Mouse (Mus musculus): ENCODE data around the gene Trim46. TPM values are rescaled to one million over a fixed set of nuclear protein-coding genes. Genes with fewer than 3 reads are reported as not detected.
A peak's percentile ranks its signal among the peaks of the same experiment; 100 is the strongest.

Trim46 gene
- polyA plus RNA-seq, 1 experiment from 2014 or later = 4.9 TPM

GRCm38 (mm10) chr3:89266439-89266893, 20.4 kb upstream of the Trim46 start:
- Histone ChIP-seq H3K4me2 (replicated peaks; ENCODE audit: low read depth, low read length) (peak overlapping the region; percentile 93), H3K9ac (replicated peaks; ENCODE audit: low read depth, low read length) (peak overlapping the region; percentile 93), H3K9me3 (ENCODE audit: control insufficient read depth, low read depth, low read length) (no peaks in the 10 kb centered on the region), H3K4me1 (ENCODE audit: control insufficient read depth, insufficient read depth, low read length) (peaks cover 34% of the 10 kb centered on the region), H3K27me3 (ENCODE audit: control insufficient read depth, insufficient read depth, low read length) (no peaks in the 10 kb centered on the region), H3K4me3 (ENCODE audit: low read depth, low read length) (peak overlapping the region; percentile 77), H3K36me3 (ENCODE audit: control insufficient read depth, insufficient read depth, low read length) (no peaks in the 10 kb centered on the region; the same call in 1 of the 2 replicates), H3K27ac (ENCODE audit: low read length) (peak overlapping the region; percentile 40; the same call in 1 of the 2 replicates)
- ATAC-seq (ENCODE audit: insufficient number of reproducible peaks, insufficient read depth, low FRiP score, low read depth) = peak; percentile 83
- under 1% methylated on average over 20 of the region's 20 CpGs for WGBS

- ATAC-seq (ENCODE audit: insufficient number of reproducible peaks, insufficient read depth, low FRiP score, low read depth) = no peak
- Histone ChIP-seq H3K27me3 (ENCODE audit: control insufficient read depth, insufficient read depth, low read length) (no peaks in the 10 kb centered on the region), H3K36me3 (ENCODE audit: control insufficient read depth, insufficient read depth, low read length) (no peaks in the 10 kb centered on the region), H3K4me3 (ENCODE audit: low read depth, low read length) (no peak overlapping the region), H3K9ac (replicated peaks; ENCODE audit: low read depth, low read length) (no peak overlapping the region), H3K9me3 (ENCODE audit: control insufficient read depth, low read depth, low read length) (no peaks in the 10 kb centered on the region), H3K4me2 (replicated peaks; ENCODE audit: low read depth, low read length) (no peak overlapping the region), H3K4me1 (ENCODE audit: control insufficient read depth, insufficient read depth, low read length) (peaks cover 9% of the 10 kb centered on the region; the same call in 1 of the 2 replicates), H3K27ac (ENCODE audit: low read length) (no peak overlapping the region)
- whole genome bisulfite sequencing = 65% methylated on average over 10 of the region's 10 CpGs
Measured at GRCm38 (mm10) chr3:89262417-89262816, 16.3 kb upstream of the Trim46 start.

- Histone ChIP-seq H3K4me2 (replicated peaks; ENCODE audit: low read depth, low read length) (no peak overlapping the region), H3K4me1 (ENCODE audit: control insufficient read depth, insufficient read depth, low read length) (no peaks in the 10 kb centered on the region), H3K4me3 (ENCODE audit: low read depth, low read length) (no peak overlapping the region), H3K27ac (ENCODE audit: low read length) (no peak overlapping the region), H3K9me3 (ENCODE audit: control insufficient read depth, low read depth, low read length) (no peaks in the 10 kb centered on the region), H3K36me3 (ENCODE audit: control insufficient read depth, insufficient read depth, low read length) (no peaks in the 10 kb centered on the region), H3K9ac (replicated peaks; ENCODE audit: low read depth, low read length) (no peak overlapping the region), H3K27me3 (ENCODE audit: control insufficient read depth, insufficient read depth, low read length) (no peaks in the 10 kb centered on the region)
- 44% methylated on average over 3 of the region's 3 CpGs for WGBS
- ATAC-seq (ENCODE audit: insufficient number of reproducible peaks, insufficient read depth, low FRiP score, low read depth) = no peak
Measured at GRCm38 (mm10) chr3:89260211-89260610, 14.1 kb upstream of the Trim46 start.

GRCm38 (mm10) chr3:89259076-89259475, 13.0 kb upstream of the Trim46 start, which contains the start of gene Dpm3:
Dpm3 (plus strand) TSS chr3:89259358.
- H3K9ac ChIP-seq (replicated peaks; ENCODE audit: low read depth, low read length) = no peak within 1 kb of the TSS
- whole genome bisulfite sequencing = 49% methylated on average over 7 of the region's 7 CpGs
- H3K27ac ChIP-seq (ENCODE audit: low read length) = no peak within 1 kb of the TSS
- H3K9me3 ChIP-seq (ENCODE audit: control insufficient read depth, low read depth, low read length) = no peaks in the 10 kb centered on the region
- H3K4me1 ChIP-seq (ENCODE audit: control insufficient read depth, insufficient read depth, low read length) = no peaks in the 10 kb centered on the region
- no peak within 1 kb of the TSS for H3K4me3 ChIP-seq (ENCODE audit: low read depth, low read length)
- H3K4me2 ChIP-seq (replicated peaks; ENCODE audit: low read depth, low read length) = no peak within 1 kb of the TSS
- no peaks in the 10 kb centered on the region for H3K27me3 ChIP-seq (ENCODE audit: control insufficient read depth, insufficient read depth, low read length)
- H3K36me3 ChIP-seq (ENCODE audit: control insufficient read depth, insufficient read depth, low read length) = no peaks in the 10 kb centered on the region
- no peak for ATAC-seq (ENCODE audit: insufficient number of reproducible peaks, insufficient read depth, low FRiP score, low read depth)

GRCm38 (mm10) chr3:89256177-89256576, 10.1 kb upstream of the Trim46 start:
- ATAC-seq (ENCODE audit: insufficient number of reproducible peaks, insufficient read depth, low FRiP score, low read depth) = no peak
- WGBS = 82% methylated on average over 5 of the region's 5 CpGs
- Histone ChIP-seq H3K4me3 (ENCODE audit: low read depth, low read length) (no peak overlapping the region), H3K9ac (replicated peaks; ENCODE audit: low read depth, low read length) (no peak overlapping the region), H3K27ac (ENCODE audit: low read length) (no peak overlapping the region), H3K4me2 (replicated peaks; ENCODE audit: low read depth, low read length) (no peak overlapping the region), H3K27me3 (ENCODE audit: control insufficient read depth, insufficient read depth, low read length) (no peaks in the 10 kb centered on the region), H3K9me3 (ENCODE audit: control insufficient read depth, low read depth, low read length) (no peaks in the 10 kb centered on the region), H3K4me1 (ENCODE audit: control insufficient read depth, insufficient read depth, low read length) (peaks cover 9% of the 10 kb centered on the region; the same call in 1 of the 2 replicates), H3K36me3 (ENCODE audit: control insufficient read depth, insufficient read depth, low read length) (no peaks in the 10 kb centered on the region)

- Histone ChIP-seq H3K27me3 (ENCODE audit: control insufficient read depth, insufficient read depth, low read length) (no peaks in the 10 kb centered on the region), H3K4me1 (ENCODE audit: control insufficient read depth, insufficient read depth, low read length) (peaks cover 10% of the 10 kb centered on the region; the same call in 1 of the 2 replicates), H3K4me3 (ENCODE audit: low read depth, low read length) (no peak overlapping the region), H3K36me3 (ENCODE audit: control insufficient read depth, insufficient read depth, low read length) (no peaks in the 10 kb centered on the region), H3K4me2 (replicated peaks; ENCODE audit: low read depth, low read length) (no peak overlapping the region), H3K9ac (replicated peaks; ENCODE audit: low read depth, low read length) (no peak overlapping the region), H3K27ac (ENCODE audit: low read length) (no peak overlapping the region), H3K9me3 (ENCODE audit: control insufficient read depth, low read depth, low read length) (no peaks in the 10 kb centered on the region)
- 85% methylated on average over 5 of the region's 5 CpGs for WGBS
- ATAC-seq (ENCODE audit: insufficient number of reproducible peaks, insufficient read depth, low FRiP score, low read depth) = no peak
Measured at GRCm38 (mm10) chr3:89254994-89255393, 8.9 kb upstream of the Trim46 start.

GRCm38 (mm10) chr3:89251365-89251895, 5.3 kb upstream of the Trim46 start:
- no peaks in the 10 kb centered on the region for H3K27me3 ChIP-seq (ENCODE audit: control insufficient read depth, insufficient read depth, low read length)
- no peak for ATAC-seq (ENCODE audit: insufficient number of reproducible peaks, insufficient read depth, low FRiP score, low read depth)
- H3K27ac ChIP-seq (ENCODE audit: low read length) = 0 out of 2 replicates have a peak overlapping the region, but pooled peaks have one; percentile 0
- 0 out of 2 replicates have a peak overlapping the region, but pooled peaks have one; percentile 8 for H3K4me2 ChIP-seq (replicated peaks; ENCODE audit: low read depth, low read length)
- peaks cover 5% of the 10 kb centered on the region; the same call in 1 of the 2 replicates for H3K36me3 ChIP-seq (ENCODE audit: control insufficient read depth, insufficient read depth, low read length)
- no peak overlapping the region for H3K4me3 ChIP-seq (ENCODE audit: low read depth, low read length)
- H3K4me1 ChIP-seq (ENCODE audit: control insufficient read depth, insufficient read depth, low read length) = peaks cover 10% of the 10 kb centered on the region; the same call in 1 of the 2 replicates
- WGBS = 7% methylated on average over 17 of the region's 17 CpGs
- H3K9me3 ChIP-seq (ENCODE audit: control insufficient read depth, low read depth, low read length) = no peaks in the 10 kb centered on the region
- no peak overlapping the region for H3K9ac ChIP-seq (replicated peaks; ENCODE audit: low read depth, low read length)

- H3K27me3 ChIP-seq (ENCODE audit: control insufficient read depth, insufficient read depth, low read length) = no peaks in the 10 kb centered on the region
- H3K4me2 ChIP-seq (replicated peaks; ENCODE audit: low read depth, low read length) = no peak overlapping the region
- H3K4me1 ChIP-seq (ENCODE audit: control insufficient read depth, insufficient read depth, low read length) = peaks cover 12% of the 10 kb centered on the region
- H3K4me3 ChIP-seq (ENCODE audit: low read depth, low read length) = no peak overlapping the region
- ATAC-seq (ENCODE audit: insufficient number of reproducible peaks, insufficient read depth, low FRiP score, low read depth) = no peak; the same call in 1 of the 2 replicates
- WGBS = 16% methylated on average over 7 of the region's 7 CpGs
- no peak overlapping the region for H3K27ac ChIP-seq (ENCODE audit: low read length)
- H3K9ac ChIP-seq (replicated peaks; ENCODE audit: low read depth, low read length) = no peak overlapping the region
- H3K36me3 ChIP-seq (ENCODE audit: control insufficient read depth, insufficient read depth, low read length) = peaks cover 5% of the 10 kb centered on the region; the same call in 1 of the 2 replicates
- no peaks in the 10 kb centered on the region for H3K9me3 ChIP-seq (ENCODE audit: control insufficient read depth, low read depth, low read length)
Measured at GRCm38 (mm10) chr3:89250435-89251040, 4.4 kb upstream of the Trim46 start.
